Mouse (Mus musculus) urinary bladder, postnatal 36 days (tissue): ENCODE data around the gene Rerg.

Experiments used
- DNase-seq, 2 experiments: peaks; one replicate each; pipeline ENCODE4 v3.0.0; 2022; ENCODE audit warnings: low spot score in 2 of 2, mixed read lengths in 1 of 2

Gene Rerg

GRCm38 (mm10) chr6:137170226-137170625 is at the start of gene Rerg:
Rerg (minus strand) TSS chr6:137170497.
- no peak for DNase-seq

GRCm38 (mm10) chr6:137217841-137218463 is 47.7 kb upstream of the Rerg start:
- no peak for DNase-seq

GRCm38 (mm10) chr6:137211441-137211840 is 41.1 kb upstream of the Rerg start:
- no peak for DNase-seq

- no peak for DNase-seq
Observed at GRCm38 (mm10) chr6:137210991-137211390, 40.7 kb upstream of the Rerg start.

DNA sequence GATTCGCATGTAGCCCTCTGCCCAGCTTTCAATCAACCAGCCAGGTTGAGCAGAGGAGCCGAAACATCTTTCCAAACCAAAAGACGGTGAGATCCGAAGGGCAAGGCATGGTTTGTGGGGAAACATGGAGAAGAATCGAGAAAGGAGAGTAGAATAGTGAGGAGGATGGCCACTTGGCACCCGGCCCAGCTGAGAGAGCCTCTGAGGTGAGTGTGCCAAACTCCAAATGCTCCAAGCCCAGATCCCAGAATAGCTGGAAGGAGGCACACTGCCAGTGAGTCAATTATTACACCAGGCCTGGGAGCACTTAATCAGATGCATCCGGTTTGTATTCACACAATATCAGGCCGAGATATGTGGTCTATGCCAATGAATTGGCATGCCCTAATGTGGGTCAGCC is 39.7 kb upstream of the Rerg start:
- peak in 1 of 2 experiments; percentile 37 for DNase-seq

GRCm38 (mm10) chr6:137207126-137207525 is 36.8 kb upstream of the Rerg start:
- no peak for DNase-seq

DNA sequence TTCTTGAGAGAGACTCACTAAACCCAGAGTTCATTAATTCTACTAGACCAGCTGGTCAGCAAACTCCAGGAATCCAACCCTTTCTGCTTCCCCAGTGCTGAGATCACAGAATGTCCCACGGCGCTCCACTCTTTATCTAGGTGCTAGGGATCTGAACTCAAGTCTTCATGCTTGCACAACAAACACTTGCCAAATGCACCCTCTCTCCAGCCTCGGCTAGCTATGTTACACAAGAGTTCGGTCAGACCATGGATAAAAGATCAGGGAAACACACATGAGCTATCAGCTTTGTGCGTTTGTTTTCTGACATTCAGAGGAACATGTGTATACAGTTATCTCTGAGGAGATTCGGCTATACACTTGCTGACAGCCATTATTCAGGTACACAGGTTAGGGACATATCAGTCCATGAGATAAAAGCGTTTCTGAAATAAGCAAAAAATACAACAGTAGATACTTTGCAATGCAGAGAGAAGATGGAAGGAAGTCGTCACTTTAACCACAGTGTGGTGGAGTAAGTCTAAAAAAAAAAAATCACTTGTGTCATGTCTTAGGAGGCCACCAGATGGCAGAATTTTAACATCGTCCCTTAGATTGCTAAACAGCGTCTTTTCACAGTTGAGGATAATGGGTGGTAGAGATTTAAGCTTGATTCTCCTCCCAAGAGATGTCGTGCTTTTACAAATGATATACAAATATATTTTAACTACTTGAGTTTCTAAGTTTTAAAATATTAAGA is 35.5 kb upstream of the Rerg start:
- DNase-seq, result no peak

DNA sequence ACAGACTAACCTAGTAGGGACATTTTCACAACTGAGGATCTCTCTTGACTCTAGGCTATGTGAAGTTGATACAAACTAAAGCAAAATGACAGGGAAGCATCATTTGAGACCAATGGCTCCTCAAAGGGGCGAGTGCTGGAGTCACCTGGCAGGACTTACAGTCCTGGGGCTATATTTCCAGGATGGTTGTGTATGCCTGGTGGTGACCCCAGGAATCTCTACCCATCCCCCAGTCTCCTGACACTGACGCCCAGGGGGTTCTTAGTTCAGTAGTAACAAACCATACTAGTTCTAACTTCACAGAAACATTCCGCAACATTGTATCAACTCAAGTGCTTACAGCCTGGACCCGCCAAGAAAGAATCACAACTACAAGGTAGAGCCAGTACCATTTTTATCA is 32.4 kb upstream of the Rerg start:
- DNase-seq, result no peak

- no peak for DNase-seq
Observed at GRCm38 (mm10) chr6:137201578-137201977, 31.3 kb upstream of the Rerg start.

DNA sequence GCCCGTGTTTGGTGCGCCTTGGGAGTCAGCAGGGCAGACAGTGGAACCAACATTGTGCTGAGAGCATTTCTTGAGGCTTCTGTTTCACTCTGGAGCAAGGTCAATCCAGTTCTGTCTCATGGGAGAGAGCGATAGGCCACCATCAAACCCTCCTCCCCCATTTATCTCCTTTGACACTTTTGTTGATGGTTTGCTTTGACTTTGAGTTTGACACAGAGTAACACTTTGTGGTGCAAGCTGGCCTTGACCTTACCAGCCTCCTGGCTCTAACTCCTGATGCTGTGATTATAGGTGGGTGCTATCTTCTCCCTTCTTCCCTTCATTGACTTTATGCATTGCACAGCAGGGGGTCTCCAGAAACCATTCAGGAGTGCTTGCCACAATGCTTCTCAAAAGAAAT is 30.9 kb upstream of the Rerg start:
- no peak for DNase-seq

- no peak for DNase-seq
Observed at GRCm38 (mm10) chr6:137192063-137192462, 21.8 kb upstream of the Rerg start.

- no peak for DNase-seq
Observed at GRCm38 (mm10) chr6:137191026-137191425, 20.7 kb upstream of the Rerg start.

GRCm38 (mm10) chr6:137190577-137190976 is 20.3 kb upstream of the Rerg start:
- no peak for DNase-seq

DNA sequence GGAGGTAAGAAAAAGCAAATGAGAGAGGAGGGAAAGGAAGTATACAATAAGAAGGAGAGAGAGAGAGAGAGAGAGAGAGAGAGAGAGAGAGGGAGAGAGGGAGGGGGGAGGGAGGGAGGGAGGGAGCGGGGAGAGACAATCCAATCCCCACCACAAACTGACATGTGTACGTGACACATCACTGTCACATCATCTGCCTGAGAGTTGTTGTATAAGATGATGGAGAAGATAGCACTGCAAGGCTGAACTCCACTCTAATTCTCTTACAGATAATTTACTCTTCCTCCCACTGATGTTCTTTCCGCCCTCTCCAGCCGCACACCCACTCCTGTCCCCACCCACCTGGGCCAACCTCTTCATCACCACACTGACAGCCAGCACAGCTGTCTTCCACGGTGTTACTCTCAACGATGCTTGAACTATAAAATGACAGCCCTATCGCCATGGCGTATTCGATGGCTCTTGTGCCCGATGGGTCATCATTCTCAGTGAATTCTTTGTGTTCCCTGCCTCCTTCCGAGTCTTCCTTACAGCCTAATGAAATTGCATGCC is 18.2 kb upstream of the Rerg start:
- DNase-seq, result no peak

DNA sequence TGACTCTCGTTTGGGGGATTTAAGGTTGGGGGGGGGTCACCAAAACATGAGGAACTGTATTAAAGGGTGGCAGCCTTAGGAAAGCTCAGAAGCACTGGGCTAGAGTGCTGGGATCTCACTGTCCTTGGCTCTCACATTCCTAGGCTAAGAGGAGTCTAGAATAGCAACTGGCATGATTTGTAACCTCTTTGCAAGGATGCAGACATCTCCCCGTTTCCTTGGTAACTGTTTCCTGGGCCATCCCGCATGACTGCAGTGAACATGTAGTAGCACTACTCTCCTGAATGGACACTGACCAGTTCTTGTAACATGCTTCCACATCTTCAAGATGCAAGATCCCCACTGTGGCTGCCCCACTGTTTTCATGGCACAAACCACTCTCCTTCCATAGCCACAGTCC is 17.1 kb upstream of the Rerg start:
- no peak for DNase-seq

GRCm38 (mm10) chr6:137180636-137181035 is 10.3 kb upstream of the Rerg start:
- DNase-seq, result no peak

- DNase-seq, result no peak
Observed at GRCm38 (mm10) chr6:137180115-137180514, 9.8 kb upstream of the Rerg start.

DNA sequence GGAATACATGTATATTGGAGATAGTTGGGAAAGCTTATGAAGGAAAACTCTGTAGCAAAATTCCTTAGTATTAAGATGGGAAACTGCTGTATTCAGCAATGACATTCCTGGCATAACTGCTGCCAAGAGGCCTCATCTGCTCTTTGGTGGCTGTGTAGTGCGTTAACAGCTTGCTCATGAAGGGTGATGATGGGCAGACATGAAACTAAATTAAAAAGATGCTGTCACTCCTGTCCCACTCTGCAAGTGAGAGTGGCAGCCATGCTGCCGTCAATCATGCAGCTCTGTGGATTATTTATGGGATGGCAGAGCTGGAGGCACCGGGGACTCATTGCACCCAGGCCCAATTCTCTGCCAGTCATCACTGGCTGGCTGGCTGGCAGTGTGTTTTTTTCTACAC is 8.7 kb upstream of the Rerg start:
- no peak for DNase-seq

DNA sequence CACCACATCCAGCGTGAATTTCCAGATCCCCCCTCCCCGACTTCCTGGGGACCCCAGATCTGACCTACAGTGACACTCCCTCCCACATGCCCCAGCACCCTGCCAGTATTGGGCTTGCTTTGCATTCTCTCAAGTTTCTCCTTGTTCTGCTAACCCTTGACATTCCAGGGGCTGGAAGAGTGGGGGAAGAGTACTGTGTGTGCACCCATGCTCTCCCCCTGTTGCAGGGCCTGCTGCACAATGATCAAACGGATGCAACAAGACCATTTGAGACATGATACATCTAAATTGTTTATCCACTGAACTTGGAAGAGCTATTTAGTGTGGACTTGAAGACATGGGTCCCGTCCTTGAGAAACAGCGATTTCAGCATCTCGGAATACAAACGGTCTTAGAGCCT is 349 bp upstream of the Rerg start:
- DNase-seq, result no peak

DNA sequence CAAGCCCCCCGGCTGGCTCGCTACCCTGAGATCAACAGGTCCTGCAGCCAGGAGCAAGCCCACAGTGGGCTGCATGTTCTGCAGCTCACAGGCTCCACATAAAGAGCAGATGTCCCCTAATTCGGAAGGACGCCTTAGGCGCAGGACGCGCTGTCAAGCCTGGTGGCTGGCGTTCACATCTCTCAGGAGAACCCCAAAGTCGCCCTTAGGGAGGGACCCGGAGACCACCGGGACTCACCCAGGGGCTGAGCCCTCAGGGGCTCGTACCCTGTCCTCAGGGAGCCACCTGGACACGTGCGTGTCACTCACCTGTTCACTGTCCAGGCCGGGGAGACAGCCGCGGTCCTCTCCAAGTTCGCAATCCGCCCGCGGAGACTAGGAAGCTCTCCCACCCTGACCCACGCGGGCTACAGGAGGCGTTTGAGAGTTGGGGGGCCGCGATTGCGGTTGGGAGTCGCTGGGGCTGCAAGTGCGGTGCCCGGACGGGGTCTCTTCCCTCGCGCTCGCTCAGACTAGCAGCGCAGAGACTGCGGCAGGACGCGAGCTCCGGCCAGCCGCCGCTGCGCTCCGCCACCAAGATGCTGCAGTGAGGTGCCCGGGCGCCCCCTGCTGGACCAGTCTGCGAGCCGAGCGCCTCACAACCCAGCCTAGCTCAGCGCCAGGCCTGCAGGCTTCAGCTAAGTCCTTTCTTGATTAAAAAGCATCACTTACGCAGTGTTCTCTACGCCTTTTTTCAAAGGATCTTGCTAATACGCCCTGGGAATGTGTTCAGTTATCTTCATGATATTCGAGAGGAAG is 927 bp downstream of the Rerg start:
- peak; percentile 87 to 89 for DNase-seq

- no peak for DNase-seq
Observed at GRCm38 (mm10) chr6:137166843-137167242, 3.5 kb downstream of the Rerg start.

DNA sequence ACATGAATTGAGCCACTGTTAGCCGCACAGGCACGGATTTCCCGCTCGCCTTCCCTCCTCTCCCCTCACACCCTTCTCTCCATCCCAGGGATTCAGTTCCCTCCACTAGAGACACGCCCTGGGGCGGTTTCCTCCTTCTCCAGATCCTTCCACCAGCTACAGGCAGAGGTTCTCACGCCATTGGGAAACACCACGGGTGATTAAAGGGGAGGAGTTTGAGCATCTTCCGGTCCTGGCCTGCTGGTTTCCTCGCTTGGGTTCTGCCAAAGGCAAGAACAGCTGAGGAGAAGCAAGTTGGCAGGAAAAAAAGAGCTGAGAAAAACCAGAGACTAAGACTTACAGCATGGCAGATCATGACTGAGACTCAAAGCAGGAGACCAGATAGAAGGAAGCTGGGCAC is 6.7 kb downstream of the Rerg start:
- no peak for DNase-seq
